Mouse (Mus musculus) lung, postnatal 0 days (tissue): ENCODE results near the gene Ifrd2. TPM values are rescaled to one million over a fixed set of nuclear protein-coding genes. Genes with fewer than 3 reads are reported as not detected.

Experiments
- ATAC-seq: fragments of 200-750 bp; cut with Nextera tagmentation; 2 replicates; pipeline ENCODE4 v1.8.0; 2017; ENCODE audit warnings: moderate library complexity
- DNase-seq: peaks from one replicate; pipeline ENCODE4 v3.0.0-alpha.2; 2016; ENCODE audit warnings: low spot score
- H3K27ac ChIP-seq: fragments of 300-500 bp; sonication (generic); 2 replicates; pipeline ENCODE4 v1.5.1; 2014; ENCODE audit warnings: antibody characterized with exemption, mild to moderate bottlenecking, low read length, mixed read lengths
- H3K27me3 ChIP-seq: fragments of 300-500 bp; sonication (generic); replicated peaks from 2 replicates; pipeline ENCODE4 v1.6.1; 2014; ENCODE audit warnings: low read length, mixed read lengths; ENCODE audit not compliant: insufficient read depth
- H3K36me3 ChIP-seq: fragments of 300-500 bp; sonication (generic); 2 replicates; pipeline ENCODE4 v1.6.1; 2014; ENCODE audit warnings: low read length, mixed read lengths; ENCODE audit not compliant: insufficient read depth
- H3K4me1 ChIP-seq: fragments of 300-500 bp; sonication (generic); 2 replicates; pipeline ENCODE4 v1.6.1; 2014; ENCODE audit warnings: antibody characterized with exemption, low read depth, low read length, mixed read lengths; ENCODE audit not compliant: insufficient read depth
- H3K4me2 ChIP-seq: fragments of 300-500 bp; sonication (generic); replicated peaks from 2 replicates; pipeline ENCODE4 v1.6.1; 2014; ENCODE audit warnings: low read depth, mild to moderate bottlenecking, low read length, moderate library complexity, mixed read lengths
- H3K4me3 ChIP-seq: fragments of 300-500 bp; sonication (generic); 2 replicates; pipeline ENCODE4 v1.5.1; 2014; ENCODE audit warnings: low read depth, low read length
- H3K9ac ChIP-seq: fragments of 300-500 bp; sonication (generic); replicated peaks from 2 replicates; pipeline ENCODE4 v1.6.1; 2014; ENCODE audit warnings: low read depth, mild to moderate bottlenecking
- H3K9me3 ChIP-seq: fragments of 300-500 bp; sonication (generic); 2 replicates; pipeline ENCODE4 v1.6.1; 2016; ENCODE audit warnings: low read length, mixed read lengths
- CTCF ChIP-seq: IDR thresholded peaks from 2 replicates; pipeline ENCODE4 v1.5.1; 2016; ENCODE audit warnings: antibody characterized with exemption, mild to moderate bottlenecking
- EP300 ChIP-seq: IDR thresholded peaks from 2 replicates; pipeline ENCODE4 v1.6.1; 2016; ENCODE audit warnings: antibody characterized with exemption, mild to moderate bottlenecking, control low read depth
- WGBS: fragments of 180-500 bp; shearing (Covaris S2); extraction: QIAGEN DNeasy Blood & Tissue Kit; methylation state at CpG from one replicate; pipeline ENCODE4 v1.1.7; 2014; 5-methylcytosine and 5-hydroxymethylcytosine counted together
- polyA plus RNA-seq: library from polyadenylated mRNA; unstranded; fragments of >200 nt; fragmentation: Nextera tagmentation; extraction: Ambion mirVana; gene quantifications from 2 replicates; pipeline ENCODE4 v1.2.1, GENCODE M21; 2015

Ifrd2 gene
- polyA plus RNA-seq, 1 experiment from 2014 or later = 24.1 TPM

DNA sequence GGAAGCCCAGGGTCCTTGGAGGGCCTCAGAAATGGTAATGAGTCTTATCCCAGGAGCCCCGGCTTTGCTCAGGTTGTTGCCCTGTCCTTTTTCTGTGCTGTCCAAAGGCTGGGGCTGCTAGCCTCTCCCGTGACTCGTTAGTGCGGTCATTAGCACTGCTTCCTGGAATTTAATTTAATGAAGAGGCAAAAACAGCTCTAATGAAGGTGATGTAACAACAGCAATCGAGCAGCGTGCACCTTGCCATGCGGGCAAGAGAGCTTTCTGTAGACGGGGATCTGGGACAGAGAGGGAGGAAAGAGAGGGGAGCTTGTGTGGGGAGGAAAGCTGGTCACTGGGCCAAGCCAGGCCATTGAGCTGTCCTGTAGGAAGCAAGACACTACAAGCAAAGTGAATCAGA lies 54.2 kb downstream of the Ifrd2 start:
- Histone ChIP-seq H3K9ac (no peak overlapping the region), H3K9me3 (no peaks in the 10 kb centered on the region), H3K4me3 (no peak overlapping the region), H3K36me3 (no peaks in the 10 kb centered on the region), H3K27ac (no peak overlapping the region), H3K27me3 (no peaks in the 10 kb centered on the region), H3K4me2 (no peak overlapping the region), H3K4me1 (peaks cover 10% of the 10 kb centered on the region; the same call in 1 of the 2 replicates)
- ATAC-seq (no peak), DNase-seq (no peak)
- 66% methylated on average over 8 of the region's 8 CpGs for WGBS
- TF ChIP-seq EP300 (no peak), CTCF (no peak)

Other genes starting within 250 kb of the Ifrd2 start
- gene Hemk1, start 249.3 kb upstream of the Ifrd2 start, polyA plus RNA-seq = 5.9 and 8.3 TPM in 2 replicates
- gene 6430571L13Rik, start 247.0 kb upstream of the Ifrd2 start, polyA plus RNA-seq = 0.23 and 0.36 TPM in 2 replicates
- 0.04 TPM in 1 of 2 replicates, not detected in the other for gene Cacna2d2, start 188.0 kb upstream of the Ifrd2 start, polyA plus RNA-seq
- 48.4 and 48.5 TPM in 2 replicates for gene Tmem115, start 53.7 kb upstream of the Ifrd2 start, polyA plus RNA-seq
- 29.7 and 34.7 TPM in 2 replicates for gene Cyb561d2, start 45.4 kb upstream of the Ifrd2 start, polyA plus RNA-seq
- gene Nprl2, start 45.4 kb upstream of the Ifrd2 start, polyA plus RNA-seq = 24.7 and 28.0 TPM in 2 replicates
- 9.1 and 10.7 TPM in 2 replicates for gene Zmynd10, start 40.3 kb upstream of the Ifrd2 start, polyA plus RNA-seq
- 86.1 and 97.7 TPM in 2 replicates for gene Rassf1, start 36.1 kb upstream of the Ifrd2 start, polyA plus RNA-seq
- gene Tusc2, start 24.4 kb upstream of the Ifrd2 start, polyA plus RNA-seq = 38.1 and 41.5 TPM in 2 replicates
- gene Hyal2, start 19.7 kb upstream of the Ifrd2 start, polyA plus RNA-seq = 103 and 104 TPM in 2 replicates
- 9.7 and 11.0 TPM in 2 replicates for gene Hyal1, start 10.7 kb upstream of the Ifrd2 start, polyA plus RNA-seq
- gene Naa80, start 8.8 kb upstream of the Ifrd2 start, polyA plus RNA-seq = 17.9 and 22.0 TPM in 2 replicates
- 1.7 and 2.2 TPM in 2 replicates for gene Hyal3, start 6.8 kb upstream of the Ifrd2 start, polyA plus RNA-seq
- gene Sema3b, start 21.6 kb downstream of the Ifrd2 start, polyA plus RNA-seq = 31.9 and 34.3 TPM in 2 replicates
- 414 and 417 TPM in 2 replicates for gene Gnai2, start 47.7 kb downstream of the Ifrd2 start, polyA plus RNA-seq
- gene Slc38a3, start 81.9 kb downstream of the Ifrd2 start, polyA plus RNA-seq = 0.51 and 0.81 TPM in 2 replicates
- 0.23 and 0.30 TPM in 2 replicates for gene Gnat1, start 92.1 kb downstream of the Ifrd2 start, polyA plus RNA-seq
- 23.4 and 24.9 TPM in 2 replicates for gene Sema3f, start 122.8 kb downstream of the Ifrd2 start, polyA plus RNA-seq
- 119 and 128 TPM in 2 replicates for gene Rbm5, start 183.4 kb downstream of the Ifrd2 start, polyA plus RNA-seq